Mouse (Mus musculus) testis, adult 2 months (tissue): Measurements from ENCODE around the gene Nasp. TPM values are rescaled to one million over a fixed set of nuclear protein-coding genes. Genes with fewer than 3 reads are reported as not detected.
"Not testable (repeated sequence)": the region's sequence is repeated elsewhere in the genome, so short reads cannot be mapped to it uniquely, and the experiment has no call there.

Experiments used
- H3K27ac ChIP-seq: fragments of 200-500 bp; 2 replicates; pipeline ENCODE4 v1.5.1; 2012; ENCODE audit warnings: low read depth, low read length; ENCODE audit not compliant: control insufficient read depth, insufficient read depth
- H3K27me3 ChIP-seq: fragments of 200-500 bp; 2 replicates; pipeline ENCODE4 v1.6.1; 2012; ENCODE audit warnings: mild to moderate bottlenecking, low read length, moderate library complexity; ENCODE audit not compliant: control insufficient read depth, insufficient read depth
- H3K36me3 ChIP-seq: fragments of 200-500 bp; 2 replicates; pipeline ENCODE4 v1.6.1; 2012; ENCODE audit warnings: mild to moderate bottlenecking, low read length; ENCODE audit not compliant: control insufficient read depth, insufficient read depth
- H3K4me1 ChIP-seq: fragments of 200-500 bp; 2 replicates; pipeline ENCODE4 v1.6.1; 2012; ENCODE audit warnings: low read length; ENCODE audit not compliant: control insufficient read depth, insufficient read depth
- H3K4me3 ChIP-seq: fragments of 200-500 bp; 2 replicates; pipeline ENCODE4 v1.5.1; 2012; ENCODE audit warnings: low read depth, mild to moderate bottlenecking, low read length, moderate library complexity, mixed read lengths; ENCODE audit not compliant: control insufficient read depth
- CTCF ChIP-seq: fragments of 200-500 bp; IDR thresholded peaks from 2 replicates; pipeline ENCODE4 v1.5.1; 2012; ENCODE audit warnings: low read depth, mild to moderate bottlenecking, inconsistent platforms, low read length, moderate library complexity; ENCODE audit not compliant: control insufficient read depth, insufficient read depth, insufficient replicate concordance
- POLR2A ChIP-seq: fragments of 200-500 bp; IDR thresholded peaks from 2 replicates; pipeline ENCODE4 v1.6.1; 2012; ENCODE audit warnings: low read depth, mild to moderate bottlenecking, inconsistent platforms, low read length, moderate library complexity; ENCODE audit not compliant: control insufficient read depth
- polyA plus RNA-seq: library from polyadenylated mRNA; depleted of rRNA; stranded (reverse); fragments of >200 nt; gene quantifications from 2 replicates; pipeline ENCODE4 v1.2.3, GENCODE M21; 2012; rRNA removed

Gene Nasp
- 110 and 149 TPM in 2 replicates for polyA plus RNA-seq

- Histone ChIP-seq H3K36me3 (no peaks in the 10 kb centered on the region), H3K27ac (peak within 1 kb of the TSS; percentile 94), H3K27me3 (no peaks in the 10 kb centered on the region), H3K4me3 (peak within 1 kb of the TSS; percentile 97), H3K4me1 (no peaks in the 10 kb centered on the region; the same call in 1 of the 2 replicates)
- no peak for TF ChIP-seq CTCF
- peak; percentile 82; the same call in 1 of the 2 replicates for TF ChIP-seq POLR2A
These were observed at the start of gene Nasp for GRCm38 (mm10) chr4:116627722-116628662. Gene Nasp, minus strand, starts transcription at chr4:116627941.

DNA sequence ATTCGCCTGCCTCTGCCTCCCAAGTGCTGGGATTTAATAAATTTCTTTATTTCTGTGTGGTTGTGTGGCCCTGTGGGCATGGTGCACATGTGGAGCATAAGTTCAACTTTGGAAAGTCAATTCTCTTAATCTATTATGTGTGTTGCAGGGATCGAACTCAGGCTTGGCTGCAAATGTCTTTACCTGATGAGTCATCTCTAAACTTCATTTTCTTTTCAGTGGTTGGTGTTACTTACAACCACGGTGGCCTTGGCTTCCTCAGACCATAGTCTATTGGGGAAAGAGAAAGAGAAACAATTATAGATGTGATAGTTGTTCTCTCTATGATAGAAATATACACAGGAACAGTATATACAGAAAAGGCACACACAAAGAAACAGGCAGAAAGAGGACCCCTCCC is 48.3 kb upstream of the Nasp start:
- no peak for TF ChIP-seq POLR2A
- TF ChIP-seq CTCF: no peak
- Histone ChIP-seq H3K27me3 (no peaks in the 10 kb centered on the region), H3K27ac (no peak overlapping the region), H3K36me3 (no peaks in the 10 kb centered on the region), H3K4me1 (no peaks in the 10 kb centered on the region), H3K4me3 (no peak overlapping the region)

- H3K4me1 ChIP-seq, H3K27me3 ChIP-seq, H3K36me3 ChIP-seq, H3K27ac ChIP-seq, H3K4me3 ChIP-seq: not testable (repeated sequence)
These were observed 47.0 kb upstream of the Nasp start for GRCm38 (mm10) chr4:116674761-116675160.

DNA sequence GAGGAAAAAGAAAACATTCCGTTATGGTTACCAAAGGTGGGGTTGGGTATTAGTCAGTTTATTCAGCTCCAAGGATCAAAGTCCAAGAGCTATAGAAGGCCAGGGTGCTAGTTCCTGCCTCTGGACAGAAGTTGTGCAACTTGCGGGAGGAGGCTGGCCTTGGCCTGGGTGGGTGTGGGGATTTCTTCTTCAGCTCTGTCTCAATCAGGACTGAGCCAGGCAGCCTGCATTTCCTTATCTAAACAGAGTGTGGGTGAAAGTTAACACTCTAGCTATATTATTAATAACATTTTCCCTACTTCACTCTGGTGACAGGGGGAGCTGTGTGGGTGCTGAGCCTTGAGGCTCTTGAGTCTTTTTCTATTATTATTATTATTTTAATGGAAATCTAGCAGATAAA is 45.0 kb upstream of the Nasp start:
- no peaks in the 10 kb centered on the region for H3K27me3 ChIP-seq
- TF ChIP-seq POLR2A: no peak
- no peak for TF ChIP-seq CTCF
- no peak overlapping the region for H3K4me3 ChIP-seq
- no peaks in the 10 kb centered on the region for H3K36me3 ChIP-seq
- no peaks in the 10 kb centered on the region for H3K4me1 ChIP-seq
- no peak overlapping the region for H3K27ac ChIP-seq

- Histone ChIP-seq H3K27ac (no peak overlapping the region), H3K4me3 (no peak overlapping the region), H3K36me3 (no peaks in the 10 kb centered on the region), H3K27me3 (no peaks in the 10 kb centered on the region), H3K4me1 (no peaks in the 10 kb centered on the region)
- TF ChIP-seq CTCF (no peak), POLR2A (no peak)
These were observed 41.5 kb upstream of the Nasp start for GRCm38 (mm10) chr4:116669291-116669690.

- Histone ChIP-seq H3K36me3 (no peaks in the 10 kb centered on the region), H3K27ac (peak overlapping the region; percentile 53; the same call in 1 of the 2 replicates), H3K27me3 (no peaks in the 10 kb centered on the region), H3K4me1 (no peaks in the 10 kb centered on the region), H3K4me3 (no peak overlapping the region)
- no peak for TF ChIP-seq CTCF
- TF ChIP-seq POLR2A: no peak
These were observed 40.4 kb upstream of the Nasp start for GRCm38 (mm10) chr4:116668145-116668544.

GRCm38 (mm10) chr4:116666625-116667024 is 38.9 kb upstream of the Nasp start:
- TF ChIP-seq CTCF (no peak), POLR2A (no peak)
- no peaks in the 10 kb centered on the region for H3K36me3 ChIP-seq
- no peaks in the 10 kb centered on the region for H3K27me3 ChIP-seq
- no peak overlapping the region for H3K27ac ChIP-seq
- H3K4me3 ChIP-seq: no peak overlapping the region
- no peaks in the 10 kb centered on the region for H3K4me1 ChIP-seq
